Mouse (Mus musculus): ENCODE results near the gene Ldb3.

The Ldb3 gene

DNA sequence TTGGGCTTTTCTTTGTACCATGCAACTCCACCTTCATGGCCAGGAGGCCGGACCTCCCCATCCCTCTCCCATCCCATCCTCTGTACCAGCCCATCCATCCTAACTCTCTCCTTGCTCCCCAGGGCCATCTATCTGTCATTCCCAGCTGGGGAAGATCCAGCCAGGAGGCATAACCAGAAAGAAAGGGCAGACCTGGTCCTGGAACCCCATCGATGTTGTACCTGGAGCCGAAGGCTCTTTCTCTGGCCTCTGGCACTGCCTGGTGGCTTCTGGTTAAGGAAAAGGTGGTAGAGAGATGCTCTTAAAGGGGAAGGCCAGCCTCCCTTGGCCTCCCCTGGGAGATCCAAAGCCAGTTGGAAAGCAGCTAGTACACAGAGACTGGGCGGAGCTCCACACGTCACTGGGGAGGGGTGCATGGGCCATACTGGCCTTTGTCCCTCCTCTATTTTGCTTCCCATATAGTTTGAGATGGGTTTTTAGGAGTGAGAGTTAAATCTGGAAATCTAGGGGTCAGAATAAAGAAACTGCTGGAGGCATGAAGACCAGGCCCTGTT, 1.6 kb upstream of the Ldb3 start:
- DNase-seq (ENCODE audit: low spot score), result no peak

DNA sequence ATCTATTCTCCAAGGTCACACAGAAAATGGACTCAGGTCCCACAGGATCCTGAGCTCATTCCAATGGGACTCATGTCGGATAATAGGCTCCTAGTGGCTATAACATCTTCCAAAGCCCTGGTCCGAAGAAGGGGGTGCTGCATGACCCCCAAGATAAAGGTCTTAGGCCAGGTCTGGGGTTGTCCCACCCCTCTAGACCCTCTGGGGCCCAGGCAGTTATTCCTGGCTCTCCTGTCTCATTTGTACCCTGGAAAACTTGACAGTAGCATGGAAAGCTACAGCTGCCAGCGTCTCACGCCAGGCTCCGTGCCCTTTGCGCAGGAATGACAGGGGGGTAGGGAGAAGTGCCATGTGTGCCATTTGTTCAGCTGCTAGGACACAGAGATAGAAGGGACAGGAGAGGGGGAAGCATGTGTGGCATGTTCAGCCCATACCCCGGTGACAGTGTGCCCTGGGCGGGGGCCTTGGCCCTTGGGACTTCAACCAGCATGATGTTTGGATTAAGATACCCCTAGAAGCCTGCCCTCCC, 767 bp upstream of the Ldb3 start:
- DNase-seq (ENCODE audit: low spot score), result no peak

DNA sequence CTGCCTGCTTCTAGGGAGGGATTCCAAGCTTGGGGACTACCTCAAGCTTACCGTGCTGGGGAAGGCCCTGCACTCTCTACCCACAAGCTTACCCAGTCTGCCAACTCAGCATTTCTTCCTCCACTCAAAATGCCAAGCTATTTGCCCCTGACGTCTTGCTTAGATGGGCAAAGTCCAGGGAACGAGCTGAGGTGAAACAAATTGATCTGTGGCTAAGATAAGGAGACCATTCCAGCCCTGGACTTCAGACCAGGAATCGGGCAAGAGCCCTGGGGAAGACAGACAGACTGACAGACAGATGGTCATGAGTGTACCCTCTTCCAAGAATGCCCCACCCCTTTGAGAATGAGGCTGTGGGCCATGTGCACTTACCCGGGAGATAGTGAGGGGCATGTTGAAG, 477 bp downstream of the Ldb3 start:
- no peak for DNase-seq (ENCODE audit: low spot score)

DNA sequence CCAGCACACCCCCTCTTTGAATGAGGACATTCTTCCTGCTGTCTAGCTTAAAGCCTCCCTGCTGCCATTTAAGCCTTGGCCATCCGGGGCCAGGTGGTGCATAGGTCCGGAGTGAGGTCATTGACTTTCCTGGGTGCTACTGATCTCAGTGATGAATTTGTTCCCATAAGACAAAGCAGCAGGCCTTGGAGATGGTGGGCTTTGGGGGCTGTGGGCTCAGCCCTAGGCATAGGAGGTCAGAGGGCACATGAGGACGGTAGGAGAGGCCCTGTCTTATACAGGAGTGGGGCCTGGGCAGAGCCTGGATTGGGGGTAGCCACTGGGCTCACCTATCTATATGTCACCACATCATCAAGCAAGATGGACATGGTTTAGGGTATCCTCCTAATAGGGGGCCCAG, 1.6 kb downstream of the Ldb3 start:
- DNase-seq (ENCODE audit: low spot score), result no peak

DNA sequence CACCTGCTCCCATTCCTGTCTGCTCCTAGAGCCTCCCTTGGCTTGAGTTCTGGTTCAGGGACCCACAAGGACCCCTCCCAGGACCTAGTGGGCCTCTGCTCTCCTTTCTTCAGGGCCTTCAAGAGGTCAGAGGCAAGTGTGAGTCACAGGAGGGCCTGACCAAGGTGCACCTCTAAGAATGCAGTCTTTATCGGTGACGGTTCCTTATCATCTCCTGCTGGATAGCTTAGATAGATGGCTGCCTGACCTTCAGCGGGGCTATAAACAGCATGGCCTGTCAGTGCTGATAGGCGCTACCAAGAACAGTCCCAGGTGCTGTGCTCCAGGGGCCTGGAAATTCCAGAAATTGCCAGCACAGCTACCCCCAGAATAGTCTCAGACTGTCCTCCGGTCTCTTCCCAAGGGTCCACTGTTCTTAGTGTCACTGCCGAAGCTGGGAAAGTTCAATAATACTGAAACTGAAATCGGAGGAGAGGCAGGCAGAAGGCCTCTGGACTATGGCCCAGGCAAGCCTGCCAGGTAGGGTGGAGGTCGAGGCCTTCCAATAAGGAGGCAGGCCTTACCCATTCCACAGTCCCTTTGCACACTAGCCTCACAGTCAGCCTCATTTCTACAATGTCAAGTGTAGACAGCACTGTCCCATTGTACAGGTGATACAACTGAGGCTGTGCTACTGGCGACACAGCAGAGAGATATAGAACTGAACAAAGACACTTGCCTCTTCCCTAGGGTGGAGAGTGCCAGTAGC, 3.0 kb downstream of the Ldb3 start:
- DNase-seq (ENCODE audit: low spot score), result no peak

DNA sequence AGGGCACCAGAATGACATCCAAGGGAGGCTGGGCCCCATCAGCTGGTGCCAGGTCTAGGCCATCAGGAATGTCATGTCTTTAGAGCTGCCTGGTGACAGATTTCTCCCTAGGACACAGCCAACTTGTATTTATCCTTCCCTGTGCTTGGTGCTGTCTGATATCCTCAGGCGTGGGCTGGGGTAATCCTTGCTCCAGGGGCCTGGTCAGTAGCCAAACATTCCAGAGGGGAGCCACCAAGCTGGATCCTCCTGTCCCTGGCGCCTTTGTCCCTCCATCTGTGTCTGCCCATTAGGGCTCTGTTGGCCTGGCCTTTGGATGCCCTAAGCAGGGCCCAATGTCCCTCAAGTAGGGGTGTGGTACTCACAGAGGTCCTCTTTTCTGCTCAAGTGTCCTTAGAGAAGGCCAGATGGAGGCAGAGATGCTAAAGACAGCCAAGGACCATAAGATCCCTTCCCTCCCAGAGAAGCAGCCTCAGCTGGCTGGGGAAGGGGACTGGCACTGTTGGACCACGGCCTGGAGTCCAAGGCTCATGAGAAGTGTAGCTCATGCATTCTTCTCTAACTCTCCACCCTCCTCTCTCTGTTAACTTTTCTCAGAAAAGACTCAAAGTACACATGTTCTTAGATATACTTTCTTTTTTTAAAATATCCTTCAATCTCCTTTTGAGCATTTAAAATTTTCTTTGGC, 5.6 kb downstream of the Ldb3 start:
- no peak for DNase-seq (ENCODE audit: low spot score)

DNA sequence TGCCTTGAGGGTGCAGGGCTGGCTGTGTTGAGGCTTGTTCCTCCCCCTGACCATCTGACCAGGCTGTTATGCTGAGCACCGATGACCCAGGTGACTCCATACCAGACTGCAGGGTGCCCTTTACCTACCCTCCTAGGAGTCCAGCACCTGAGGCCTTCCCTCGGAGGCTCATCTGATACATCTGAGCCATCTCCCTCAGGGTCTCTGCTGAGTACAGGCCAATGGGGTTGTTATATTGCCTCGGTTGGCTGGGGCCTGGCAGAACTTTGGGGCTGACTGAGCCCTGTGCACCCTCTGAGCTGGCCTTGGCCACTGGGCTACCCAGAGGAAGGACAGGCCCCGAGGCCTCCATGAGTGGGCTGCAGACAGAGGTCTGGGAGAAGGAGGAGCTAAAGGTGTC, 11.6 kb downstream of the Ldb3 start:
- DNase-seq (ENCODE audit: low spot score), result no peak

DNA sequence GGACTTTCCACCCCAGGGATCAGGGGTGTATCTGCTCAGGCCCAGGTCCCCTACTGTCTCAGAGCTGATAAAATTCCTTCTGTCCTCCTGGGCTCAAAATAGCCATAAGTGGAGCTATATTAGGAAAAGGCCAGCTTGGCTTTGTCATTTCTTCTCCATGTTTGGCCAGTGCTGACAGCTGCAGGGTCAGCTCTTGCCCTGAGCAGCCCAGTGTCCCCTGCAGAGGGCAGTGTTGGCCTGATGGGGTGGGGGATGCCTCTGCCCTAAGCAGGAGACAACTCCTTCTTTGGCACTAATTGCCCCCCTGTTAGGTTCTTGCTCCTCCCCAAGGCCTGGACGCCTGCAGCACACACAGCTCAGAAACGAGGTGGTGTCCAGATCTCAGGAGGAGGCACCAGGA, 14.4 kb downstream of the Ldb3 start:
- DNase-seq (ENCODE audit: low spot score), result no peak

DNA sequence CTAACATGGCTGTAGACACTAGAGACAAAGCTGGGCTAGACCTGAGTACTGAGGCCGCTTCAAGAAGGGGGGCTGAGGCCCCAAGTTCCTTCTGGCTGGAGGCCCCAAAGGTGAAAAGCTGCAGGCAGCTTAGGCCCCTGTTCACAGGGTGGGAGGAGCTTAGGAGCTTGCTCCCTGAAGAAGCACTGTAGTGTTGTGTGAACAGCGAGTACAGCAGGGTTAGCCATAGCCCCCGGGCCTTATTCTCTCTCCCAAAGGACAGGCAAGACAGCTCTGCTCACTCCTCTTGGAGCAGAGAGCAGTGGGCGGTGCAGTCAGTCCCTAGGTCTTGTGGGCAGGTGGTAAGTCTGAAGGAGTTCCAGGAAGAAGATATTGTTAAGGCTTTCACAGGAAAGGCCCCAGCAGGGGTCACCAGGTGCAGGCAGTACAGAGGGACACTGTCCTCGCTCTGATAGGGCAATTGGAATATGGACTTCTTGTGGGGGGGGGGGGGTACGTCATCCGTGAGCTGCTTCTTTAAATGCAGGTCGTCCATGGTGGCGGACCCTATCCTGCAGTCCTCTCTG, 15.1 kb downstream of the Ldb3 start:
- DNase-seq (ENCODE audit: low spot score), result no peak

DNA sequence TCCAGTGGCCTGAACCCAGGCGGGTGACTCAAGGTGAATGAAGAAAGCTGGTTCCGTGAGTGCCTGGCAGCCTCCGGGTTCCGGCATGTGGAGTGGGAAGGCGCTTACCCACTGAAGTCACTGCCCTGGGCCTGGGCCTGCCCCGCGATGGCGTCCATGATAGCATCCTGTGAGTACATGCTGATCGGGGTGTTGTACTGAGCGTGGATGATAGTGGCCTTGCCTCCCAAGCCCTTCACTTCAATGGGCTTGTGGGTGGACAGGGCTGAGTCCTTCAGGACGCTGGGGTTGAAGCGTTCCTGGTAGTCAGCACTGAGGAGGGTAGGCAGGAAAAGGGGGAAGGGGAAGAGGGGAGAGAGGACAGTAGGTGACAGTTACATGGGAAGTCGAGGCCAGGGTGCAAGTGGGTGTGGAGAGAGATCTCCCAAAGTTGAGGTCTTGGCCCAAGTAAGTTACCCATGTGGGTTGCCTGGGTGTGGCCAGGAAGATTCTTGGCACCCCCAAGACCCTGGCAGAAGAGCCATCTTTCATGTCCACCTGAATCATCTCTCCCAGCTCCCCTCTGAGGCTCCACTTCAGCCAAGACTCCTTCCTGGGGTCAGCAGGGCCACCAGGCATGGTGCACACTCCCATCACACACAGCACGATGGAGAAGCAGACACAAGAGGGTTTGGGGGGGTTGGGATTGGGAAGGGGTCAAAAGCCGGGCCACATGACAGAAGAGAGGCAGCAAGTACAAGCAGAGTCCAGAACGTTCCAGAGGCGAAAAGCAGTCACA, 16.7 kb downstream of the Ldb3 start:
- DNase-seq (ENCODE audit: low spot score), result no peak

DNA sequence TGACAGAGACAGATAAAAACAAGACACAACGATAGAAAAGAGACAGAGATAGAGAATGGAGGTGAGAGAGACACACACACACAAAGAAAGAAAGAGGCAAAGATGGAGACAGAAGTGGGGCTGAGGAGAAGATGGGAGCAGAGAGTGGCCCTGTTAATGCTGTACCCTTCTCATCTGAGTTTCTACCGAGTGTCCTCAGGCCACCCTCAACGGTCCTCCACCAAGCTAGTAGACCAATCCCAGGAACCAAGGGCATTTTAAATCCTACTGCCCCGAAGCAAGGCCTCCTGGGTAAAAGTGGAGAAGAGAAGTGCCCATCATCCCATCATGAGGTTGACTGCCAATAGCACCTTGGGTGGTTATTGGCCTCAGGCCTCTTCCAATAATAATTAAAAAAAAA, 17.6 kb downstream of the Ldb3 start:
- no peak for DNase-seq (ENCODE audit: low spot score)

DNA sequence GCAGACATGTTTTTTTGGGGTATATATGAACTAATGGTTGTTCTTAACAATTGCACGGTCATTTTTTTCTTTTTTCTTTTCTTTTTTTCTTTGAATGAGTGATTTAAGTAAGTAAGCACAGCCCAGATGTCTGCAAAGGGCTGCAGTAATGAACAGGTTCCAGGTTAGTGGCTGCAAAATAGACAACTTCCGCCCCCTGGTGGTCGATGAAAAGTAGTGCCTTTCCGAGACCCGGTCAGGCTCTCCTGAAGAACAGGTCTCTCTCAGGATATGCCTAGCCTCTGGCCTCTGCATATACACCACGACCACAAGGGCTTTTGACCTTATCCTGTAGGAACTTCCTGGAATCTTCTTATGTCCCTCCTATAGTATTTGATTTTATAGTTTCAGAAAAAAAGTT, 18.2 kb downstream of the Ldb3 start:
- peak; percentile 48 for DNase-seq (ENCODE audit: low spot score)

DNA sequence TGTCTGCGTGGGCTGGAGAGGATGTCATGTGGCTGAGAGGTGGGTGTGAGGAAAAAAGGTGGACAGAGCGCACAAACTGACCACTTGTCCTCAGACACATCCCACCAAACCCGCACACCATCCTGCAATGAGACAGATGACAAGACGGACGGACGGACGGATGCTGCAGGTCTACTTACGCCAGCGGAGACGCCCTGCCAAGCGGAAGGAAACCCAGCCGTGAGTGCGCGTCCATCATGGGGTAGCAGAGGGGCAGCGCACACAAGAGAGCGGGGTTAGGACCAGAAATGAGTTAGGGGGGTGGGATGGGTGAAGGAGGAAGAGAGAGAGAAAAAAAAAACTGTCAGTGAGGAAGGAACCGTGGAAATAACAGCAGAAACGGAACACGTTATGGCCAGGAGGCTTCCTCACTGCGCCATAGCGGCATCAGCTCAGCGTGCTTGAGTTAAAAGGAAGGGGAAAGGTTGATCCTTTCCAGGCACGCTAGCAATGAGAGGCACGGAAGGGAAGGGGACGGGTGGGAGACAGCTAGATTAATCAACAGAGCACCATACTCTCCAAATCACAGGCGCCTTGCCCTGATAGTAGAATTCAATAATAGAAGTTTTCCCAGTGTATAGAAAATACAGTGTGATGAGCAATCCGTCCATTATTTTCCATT, 18.8 kb downstream of the Ldb3 start:
- DNase-seq (ENCODE audit: low spot score), result no peak

DNA sequence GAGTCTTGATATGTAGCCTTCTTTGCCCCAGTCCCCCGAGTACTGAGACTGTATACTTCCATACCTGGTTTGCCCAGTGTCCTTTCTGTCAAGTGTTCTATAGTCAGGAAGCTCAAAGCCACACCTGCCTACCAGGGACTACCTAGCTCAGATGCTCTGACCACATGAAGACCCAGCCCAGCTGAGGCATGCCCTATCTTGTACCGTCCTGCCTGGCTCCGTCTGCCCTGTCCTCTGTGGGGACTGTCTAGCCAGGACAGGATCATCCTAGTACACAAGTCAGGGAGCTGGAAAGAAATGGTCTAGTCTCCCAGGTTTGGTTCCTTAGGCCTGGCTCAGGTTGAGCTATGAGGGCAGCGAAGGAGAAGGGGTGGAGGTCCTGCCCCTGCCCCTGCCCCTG, 19.9 kb downstream of the Ldb3 start:
- DNase-seq (ENCODE audit: low spot score), result no peak

DNA sequence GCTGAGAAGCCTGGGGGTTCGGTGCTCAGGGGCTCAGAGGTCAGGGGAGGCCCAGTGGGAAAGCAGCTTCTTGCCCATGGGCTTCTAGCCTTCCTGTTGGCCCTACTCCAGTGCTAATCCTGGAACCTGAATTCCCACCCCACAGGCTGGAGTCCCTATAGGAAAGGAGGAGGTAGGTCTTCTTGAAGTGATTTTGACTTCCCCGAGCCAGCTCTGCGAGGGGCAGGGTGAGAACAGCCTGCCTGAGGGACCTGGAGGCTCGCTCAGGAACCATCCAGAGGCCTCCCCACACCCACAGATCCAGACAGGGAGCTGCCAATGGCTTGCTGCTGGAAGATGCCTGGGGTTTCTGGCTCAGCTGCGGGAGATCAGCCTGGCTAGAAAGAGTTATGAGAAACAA, 20.8 kb downstream of the Ldb3 start:
- DNase-seq (ENCODE audit: low spot score), result no peak

DNA sequence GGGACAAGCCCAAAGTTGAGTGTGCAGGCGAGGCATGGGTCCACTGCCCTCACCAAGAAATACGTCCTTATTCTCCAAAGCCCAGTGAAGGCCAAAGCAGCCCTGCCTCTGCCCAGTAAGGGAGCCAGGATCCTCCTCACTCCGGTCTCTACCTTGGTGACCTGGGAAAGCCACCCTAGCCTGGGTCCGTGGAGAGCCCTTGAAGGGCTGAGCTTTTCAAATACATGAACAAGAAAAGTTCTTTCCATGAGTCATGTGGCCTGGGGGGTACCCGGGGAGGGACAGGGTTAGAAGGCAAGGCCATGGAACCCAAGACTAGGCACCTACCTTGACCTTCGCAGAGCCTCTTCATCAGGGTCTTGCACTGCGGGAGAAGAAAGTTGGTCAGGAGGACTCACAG, 22.0 kb downstream of the Ldb3 start:
- no peak for DNase-seq (ENCODE audit: low spot score)

DNA sequence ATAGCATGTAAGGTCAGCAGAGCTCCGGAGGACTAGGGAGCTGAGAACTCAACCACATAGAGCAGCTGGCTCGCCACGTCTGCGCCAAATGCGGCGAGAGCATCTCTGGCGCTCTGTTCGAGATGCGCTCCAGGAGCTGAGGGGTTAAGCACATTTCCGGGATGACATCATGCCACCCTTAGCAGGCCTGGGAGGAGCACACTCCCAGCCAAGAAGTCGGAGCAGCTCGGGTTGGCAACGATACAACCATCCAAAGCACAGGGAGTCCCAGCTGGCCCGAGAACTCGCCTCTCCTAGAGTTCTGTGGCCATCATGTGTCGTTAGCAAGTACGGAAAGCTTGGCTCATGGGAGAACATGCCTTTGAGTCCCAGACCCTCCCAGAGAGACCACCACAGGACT, 22.8 kb downstream of the Ldb3 start:
- DNase-seq (ENCODE audit: low spot score), result no peak

DNA sequence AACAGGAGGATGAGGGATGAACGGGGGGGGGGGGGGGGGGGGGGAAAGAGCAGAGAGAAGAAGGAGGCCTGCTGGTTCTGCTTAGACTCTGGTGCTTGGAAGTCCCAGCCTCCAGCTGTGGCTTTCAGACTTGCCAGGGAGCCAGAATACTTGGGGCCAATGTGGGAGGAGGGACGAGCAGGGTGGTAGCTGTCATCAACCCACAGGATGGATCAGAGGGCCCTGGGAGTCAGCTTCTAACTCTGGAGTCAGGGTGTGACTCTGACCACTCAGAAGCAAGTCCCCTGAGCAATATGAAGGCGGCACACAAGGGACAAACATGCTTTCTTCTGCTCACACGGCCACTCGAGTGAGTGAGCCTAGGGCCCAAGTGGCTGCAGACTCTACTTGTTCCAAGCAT, 23.8 kb downstream of the Ldb3 start:
- no peak for DNase-seq (ENCODE audit: low spot score)

DNA sequence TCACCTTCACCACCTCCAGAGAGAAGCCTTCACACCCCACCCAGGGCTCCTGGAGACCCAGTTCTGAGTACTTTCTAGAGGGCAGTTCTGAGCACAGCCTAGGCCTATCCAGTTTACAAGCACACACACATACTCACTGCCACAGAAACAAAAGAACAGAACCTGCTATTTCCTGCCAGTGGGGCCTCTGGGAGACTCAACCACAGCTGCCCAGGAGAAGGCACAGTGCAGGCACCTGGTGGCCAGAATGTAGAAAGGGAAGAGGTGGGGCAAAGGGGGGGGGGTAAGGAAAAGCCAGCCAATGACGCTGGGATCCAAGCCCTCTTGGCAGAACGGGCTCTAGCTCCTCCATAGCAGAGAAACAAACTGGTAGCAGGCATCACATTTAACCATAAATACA, 26.1 kb downstream of the Ldb3 start:
- DNase-seq (ENCODE audit: low spot score), result no peak

DNA sequence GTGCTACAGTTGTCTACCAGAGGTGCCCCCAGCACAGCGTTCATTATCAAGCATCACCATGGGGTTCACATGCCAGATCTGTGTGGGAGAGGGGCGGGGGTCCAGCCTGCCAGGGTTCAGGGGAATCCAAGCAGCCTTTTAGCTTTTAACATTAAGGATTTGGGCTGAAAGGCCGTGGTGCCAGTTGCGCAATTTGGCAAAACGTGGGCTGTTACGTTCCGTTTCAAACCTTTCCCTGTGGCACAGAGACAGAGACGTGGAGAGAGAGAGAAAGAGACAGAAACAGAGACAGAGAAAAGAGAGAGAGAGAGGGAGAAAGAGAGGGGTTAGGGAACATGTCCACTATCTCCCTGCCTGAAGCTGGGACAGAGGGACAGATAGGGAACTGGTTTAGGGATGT, 26.8 kb downstream of the Ldb3 start:
- no peak for DNase-seq (ENCODE audit: low spot score)

DNA sequence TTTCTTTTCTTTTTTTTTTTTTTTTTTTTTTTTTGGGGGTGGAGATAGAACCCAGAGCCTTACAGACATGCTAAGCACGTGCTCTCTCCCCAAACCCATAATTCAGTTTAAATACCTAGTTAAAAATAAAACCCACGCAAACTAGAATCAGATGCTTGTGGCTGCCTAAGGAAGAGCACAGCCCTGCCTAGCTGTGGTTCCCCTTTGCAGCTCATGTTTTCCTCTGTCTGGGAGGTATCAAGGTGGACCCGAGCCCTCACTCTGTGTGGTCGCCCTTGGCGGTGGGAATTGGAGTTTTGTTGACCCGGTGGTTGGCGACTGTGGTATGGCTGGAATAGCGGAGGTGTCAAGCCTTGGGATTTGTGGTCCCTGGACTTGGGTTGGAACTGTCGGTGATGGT, 29.5 kb downstream of the Ldb3 start:
- no peak for DNase-seq (ENCODE audit: low spot score)

DNA sequence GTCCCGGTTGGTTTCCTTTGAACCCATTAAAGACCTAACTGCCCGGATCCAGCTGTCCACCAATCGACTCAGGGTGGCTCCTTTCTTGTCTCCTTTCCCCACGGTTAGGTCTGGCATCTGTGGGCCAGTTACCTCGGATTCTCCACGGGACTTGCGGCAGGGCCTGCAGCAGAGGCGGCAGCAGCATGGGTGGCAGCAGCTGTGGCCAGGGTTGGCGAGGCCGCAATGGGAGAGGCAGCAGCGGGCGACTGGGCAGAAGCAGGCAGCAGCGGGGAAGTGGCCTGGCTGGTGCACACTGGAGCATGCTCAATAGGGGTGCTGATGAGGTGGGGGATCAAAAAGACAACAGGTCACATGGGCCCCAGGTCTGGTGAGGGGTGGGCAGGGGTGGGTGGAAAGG, 33.3 kb downstream of the Ldb3 start:
- no peak for DNase-seq (ENCODE audit: low spot score)
